Mouse (Mus musculus): Measurements from ENCODE around the gene Man2a1. TPM values are rescaled to one million over a fixed set of nuclear protein-coding genes. Genes with fewer than 3 reads are reported as not detected.
A peak's percentile ranks its signal among the peaks of the same experiment; 100 is the strongest.

The Man2a1 gene
- polyA plus RNA-seq, 1 experiment from 2014 or later: 54.9 TPM

DNA sequence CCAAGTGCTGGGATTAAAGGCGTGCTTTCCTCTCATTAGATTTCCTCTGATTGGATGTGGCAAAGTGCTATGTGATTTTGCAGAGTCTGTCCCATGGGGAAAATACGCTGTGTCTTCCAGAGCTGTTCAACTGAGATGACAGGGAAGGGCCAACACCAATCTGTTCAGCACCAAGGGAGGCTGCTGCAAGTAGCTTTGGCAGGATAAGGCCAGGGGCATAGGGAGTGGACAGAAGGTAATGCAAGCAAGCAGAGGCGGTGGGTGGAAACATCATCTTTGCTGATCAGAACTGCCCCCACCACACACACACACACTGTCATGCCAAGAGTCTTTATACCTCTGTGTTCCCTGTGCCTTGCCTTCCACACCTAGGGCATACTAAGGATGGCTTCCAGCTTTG, 124.7 kb downstream of the Man2a1 start:
- DNase-seq (ENCODE audit: low read depth, low spot score): no peak
- POLR2A ChIA-PET: interaction anchor here (0.8 kb wide), 1 partner anchor 944 kb away, joined by 5 read pairs; no protein-coding TSS in a partner anchor
- no peak for TF ChIP-seq CTCF (IDR thresholded peaks at IDR 0.05)
- CTCF ChIA-PET: interaction anchor here (1.3 kb wide), 1 partner anchor 8 kb away, joined by 3 read pairs; no protein-coding TSS in a partner anchor
- no peaks in the 10 kb centered on the region for H3K27me3 ChIP-seq
- in situ Hi-C loops (cut with MboI; ENCODE audit: low pct_unique_long_range_greater_than_20kb): no loop called here
- ATAC-seq: no peak

DNA sequence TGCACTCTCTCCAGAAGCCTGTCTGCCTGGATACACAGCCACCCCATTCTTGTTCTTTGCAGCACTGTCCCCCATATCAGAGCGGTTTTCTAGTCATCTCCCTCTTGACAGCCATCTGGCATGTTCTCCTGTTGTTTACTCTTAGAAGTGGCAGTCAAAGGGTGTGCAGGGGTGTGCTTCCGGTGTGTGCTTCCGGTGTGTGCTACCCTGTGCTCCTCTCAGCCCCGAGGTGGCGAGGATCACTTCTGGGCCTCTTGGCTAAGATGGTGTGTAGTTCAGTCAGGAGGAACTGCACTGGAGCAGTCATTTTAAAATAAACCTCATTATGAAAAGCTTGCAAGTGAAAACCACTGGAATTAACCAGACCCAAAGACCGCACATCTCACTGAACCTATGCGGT, 125.5 kb downstream of the Man2a1 start:
- in situ Hi-C loops (cut with MboI; ENCODE audit: low pct_unique_long_range_greater_than_20kb): no loop called here
- no peak for TF ChIP-seq CTCF (IDR thresholded peaks at IDR 0.05)
- no peaks in the 10 kb centered on the region for H3K27me3 ChIP-seq
- ATAC-seq: no peak
- CTCF ChIA-PET: interaction anchor here (1.3 kb wide), 1 partner anchor 9 kb away, joined by 3 read pairs; no protein-coding TSS in a partner anchor
- no peak for DNase-seq (ENCODE audit: low read depth, low spot score)
- POLR2A ChIA-PET: no interaction called here

DNA sequence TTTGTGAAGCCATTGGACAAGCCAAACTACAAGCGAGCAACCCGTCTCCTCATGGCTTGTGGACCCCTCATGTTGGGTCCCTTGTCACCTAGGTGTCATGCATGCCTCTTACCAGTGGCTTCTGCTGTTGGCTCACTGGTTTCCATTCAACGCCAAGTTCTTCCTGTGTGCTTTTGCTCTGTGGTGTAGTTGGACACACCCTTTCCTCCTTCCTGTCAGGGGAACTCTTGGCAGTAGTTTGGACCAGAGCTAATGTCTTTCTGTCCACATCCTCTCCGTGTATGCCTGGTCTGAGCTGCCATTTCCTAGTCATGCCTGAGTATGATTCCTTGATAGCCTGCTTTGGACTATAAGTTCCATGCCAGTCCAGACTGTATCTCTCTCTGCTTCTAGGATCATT, 135.0 kb downstream of the Man2a1 start:
- no peaks in the 10 kb centered on the region for H3K27me3 ChIP-seq
- ChIA-PET CTCF (no interaction called here), POLR2A (interaction anchor here (0.6 kb wide), 2 partner anchors 309 to 651 kb away, joined by 3 read pairs; no protein-coding TSS in a partner anchor)
- TF ChIP-seq CTCF (IDR thresholded peaks at IDR 0.05): no peak
- in situ Hi-C loops (cut with MboI; ENCODE audit: low pct_unique_long_range_greater_than_20kb): no loop called here
- DNase-seq (ENCODE audit: low read depth, low spot score): no peak
- ATAC-seq: no peak

DNA sequence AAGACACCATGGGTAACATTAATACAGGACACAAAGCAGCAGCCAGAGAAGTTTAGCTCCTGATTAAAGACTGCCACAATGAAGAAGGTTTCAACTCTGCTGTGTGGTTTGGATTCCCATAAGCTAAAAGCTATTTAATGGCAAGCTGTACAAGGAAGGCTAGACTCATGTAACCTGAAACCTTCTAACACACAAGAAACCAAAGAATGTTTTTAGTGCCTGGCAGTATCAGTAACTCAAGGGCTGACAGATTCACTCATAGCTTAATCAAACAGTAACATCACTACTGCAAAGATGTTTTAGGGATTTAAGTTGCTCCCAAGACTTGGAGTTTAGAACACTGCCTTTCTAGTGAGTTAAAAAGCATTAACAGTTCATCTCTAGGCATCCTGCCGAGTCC, 137.4 kb downstream of the Man2a1 start:
- no peak for TF ChIP-seq CTCF (IDR thresholded peaks at IDR 0.05)
- ATAC-seq: no peak

DNA sequence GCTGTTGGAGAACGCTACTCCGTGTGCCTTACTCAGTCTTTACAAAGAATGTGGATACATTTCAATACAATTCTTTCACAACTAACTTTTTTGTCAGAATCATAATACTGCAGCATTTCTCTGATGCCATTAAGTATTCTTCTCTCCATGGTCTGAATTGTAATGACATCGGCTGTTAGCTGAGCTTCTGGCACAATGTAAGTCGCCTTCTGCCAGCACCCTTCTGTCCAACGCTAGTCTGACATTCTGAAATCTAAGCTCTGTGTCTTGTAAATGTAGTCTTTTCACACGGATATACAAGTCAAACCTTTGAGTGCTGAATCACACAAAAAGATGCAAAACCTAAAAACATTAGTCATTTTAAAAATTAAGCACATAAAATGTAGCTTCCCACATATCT, 138.6 kb downstream of the Man2a1 start:
- TF ChIP-seq CTCF (IDR thresholded peaks at IDR 0.05): no peak
- H3K27me3 ChIP-seq: no peaks in the 10 kb centered on the region
- ATAC-seq: no peak
- CTCF ChIA-PET: interaction anchor here (1.0 kb wide), 1 partner anchor 19 kb away, joined by 3 read pairs; no protein-coding TSS in a partner anchor
- POLR2A ChIA-PET: no interaction called here
- DNase-seq (ENCODE audit: low read depth, low spot score): no peak
- in situ Hi-C loops (cut with MboI; ENCODE audit: low pct_unique_long_range_greater_than_20kb): no loop called here

More for the DNA sequence above, 137.4 kb downstream of the Man2a1 start:
- ChIA-PET CTCF (no interaction called here), POLR2A (no interaction called here)
- no peaks in the 10 kb centered on the region for H3K27me3 ChIP-seq
- no peak for DNase-seq (ENCODE audit: low read depth, low spot score)
- in situ Hi-C loops (cut with MboI; ENCODE audit: low pct_unique_long_range_greater_than_20kb): no loop called here

DNA sequence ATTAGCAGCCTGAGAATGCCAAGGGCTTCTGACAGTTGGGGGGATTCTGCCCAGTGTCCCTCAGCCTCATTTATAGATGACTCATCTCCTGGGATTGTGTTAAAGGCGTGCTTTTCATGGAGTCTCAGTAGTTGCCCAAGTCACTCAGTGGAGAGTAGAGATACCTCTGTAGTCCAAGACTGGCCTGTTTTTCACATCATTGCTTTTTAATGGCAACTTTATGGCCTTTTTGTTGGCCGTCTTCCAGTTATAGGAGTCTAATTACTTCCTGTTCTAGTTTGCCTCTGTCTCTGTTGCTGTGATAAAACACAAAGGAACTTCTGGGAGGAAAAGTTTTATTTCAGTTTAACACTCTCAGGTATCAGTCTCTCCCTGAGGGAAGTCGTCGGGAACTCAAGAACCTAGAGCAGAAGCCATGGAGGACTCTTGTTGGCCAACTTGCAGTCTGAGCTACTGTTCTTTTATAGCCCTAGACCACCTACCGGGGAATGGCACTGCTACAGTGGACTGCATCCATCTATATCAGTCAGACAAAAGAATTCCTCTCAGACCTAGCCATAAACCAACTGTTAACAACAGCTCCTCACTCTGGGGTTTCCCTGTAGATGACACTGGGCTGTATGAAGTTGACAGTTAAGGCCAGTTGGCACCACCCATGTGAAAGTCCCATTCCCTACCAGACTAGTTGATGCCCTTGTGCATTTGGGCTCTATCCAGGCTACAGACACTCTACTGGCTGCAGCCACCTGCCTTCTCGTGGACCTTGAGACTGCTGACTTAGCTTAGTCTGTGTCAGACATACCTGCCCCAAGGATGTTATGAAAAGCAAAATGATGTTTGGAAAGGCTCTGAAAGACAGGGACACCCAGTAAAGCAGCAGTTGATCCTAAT, 142.4 kb downstream of the Man2a1 start:
- peak; percentile 86 for ATAC-seq
- no peaks in the 10 kb centered on the region for H3K27me3 ChIP-seq
- no peak for TF ChIP-seq CTCF (IDR thresholded peaks at IDR 0.05)
- ChIA-PET CTCF (interaction anchor here (1.0 kb wide), 1 partner anchor 22 kb away, joined by 5 read pairs; no protein-coding TSS in a partner anchor), POLR2A (no interaction called here)
- in situ Hi-C loops (cut with MboI; ENCODE audit: low pct_unique_long_range_greater_than_20kb): no loop called here
- DNase-seq (ENCODE audit: low read depth, low spot score): peak; percentile 19

DNA sequence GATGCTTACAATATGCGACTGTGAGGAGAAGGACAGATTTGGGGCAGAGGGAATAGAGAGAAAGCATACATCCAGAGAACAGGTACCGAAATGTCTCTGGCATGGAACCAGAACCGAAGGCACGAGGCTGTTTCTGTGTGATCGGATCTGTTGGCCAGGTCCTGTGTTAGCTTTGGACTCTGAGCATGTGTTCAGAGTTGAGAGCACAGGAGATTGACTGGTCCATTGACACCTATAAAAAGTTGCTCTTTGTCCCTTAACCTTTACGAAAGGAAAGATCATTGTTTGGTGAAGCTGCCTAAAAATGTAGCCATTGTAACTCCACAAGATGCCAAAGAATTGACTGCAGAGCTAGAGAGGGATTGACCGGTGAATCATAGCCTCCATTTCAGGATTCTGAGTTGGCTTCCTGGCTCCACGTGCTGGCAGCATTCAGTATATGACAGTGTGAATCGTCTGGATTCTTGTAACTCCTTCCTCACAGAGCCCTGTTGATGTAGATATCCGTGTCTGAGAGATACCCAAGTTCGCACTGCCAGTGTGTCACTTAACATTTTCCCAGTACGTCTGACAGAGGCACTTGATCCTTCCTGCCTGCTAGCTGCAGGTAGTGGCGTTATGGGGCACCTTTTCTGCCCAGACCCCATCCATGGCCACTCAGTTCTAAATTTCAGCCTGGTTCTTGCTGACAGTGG, 143.2 kb downstream of the Man2a1 start:
- ChIA-PET CTCF (interaction anchor here (1.0 kb wide), 1 partner anchor 22 kb away, joined by 5 read pairs; no protein-coding TSS in a partner anchor), POLR2A (interaction anchor here (0.5 kb wide), 1 partner anchor 178 kb away, joined by 4 read pairs; no protein-coding TSS in a partner anchor)
- no peak for TF ChIP-seq CTCF (IDR thresholded peaks at IDR 0.05)
- ATAC-seq: no peak
- no peak for DNase-seq (ENCODE audit: low read depth, low spot score)
- no peaks in the 10 kb centered on the region for H3K27me3 ChIP-seq
- in situ Hi-C loops (cut with MboI; ENCODE audit: low pct_unique_long_range_greater_than_20kb): no loop called here

DNA sequence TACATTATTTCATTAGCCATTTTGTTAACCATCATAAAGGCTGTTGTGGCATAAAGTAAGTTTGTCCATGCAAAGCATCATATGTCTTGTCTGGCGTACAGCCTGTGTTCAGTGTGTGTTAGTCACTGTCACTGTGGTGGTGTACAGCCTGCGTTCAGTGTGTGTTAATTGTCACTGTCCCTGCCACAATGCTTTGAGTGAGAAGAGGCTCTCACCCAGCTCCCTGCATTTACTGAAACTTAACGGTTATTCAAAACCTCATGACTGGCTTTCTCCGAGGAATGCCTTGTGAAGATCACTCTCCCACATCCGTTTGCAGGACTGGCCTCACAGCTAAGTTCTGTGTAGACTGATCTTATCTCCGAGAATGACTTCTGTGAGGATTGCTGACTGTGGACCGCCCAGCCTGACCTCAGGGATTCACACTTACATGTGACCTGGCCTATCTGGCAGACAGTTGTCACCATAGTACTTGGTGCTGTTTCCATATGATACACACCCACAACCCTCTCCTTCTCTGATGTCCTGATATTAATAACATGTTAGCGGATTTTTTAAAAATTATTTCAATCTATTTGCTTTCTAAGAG, 146.2 kb downstream of the Man2a1 start:
- no peak for TF ChIP-seq CTCF (IDR thresholded peaks at IDR 0.05)
- in situ Hi-C loops (cut with MboI; ENCODE audit: low pct_unique_long_range_greater_than_20kb): no loop called here
- POLR2A ChIA-PET: no interaction called here
- H3K27me3 ChIP-seq: no peaks in the 10 kb centered on the region
- no peak for DNase-seq (ENCODE audit: low read depth, low spot score)
- no peak for ATAC-seq
- CTCF ChIA-PET: no interaction called here

DNA sequence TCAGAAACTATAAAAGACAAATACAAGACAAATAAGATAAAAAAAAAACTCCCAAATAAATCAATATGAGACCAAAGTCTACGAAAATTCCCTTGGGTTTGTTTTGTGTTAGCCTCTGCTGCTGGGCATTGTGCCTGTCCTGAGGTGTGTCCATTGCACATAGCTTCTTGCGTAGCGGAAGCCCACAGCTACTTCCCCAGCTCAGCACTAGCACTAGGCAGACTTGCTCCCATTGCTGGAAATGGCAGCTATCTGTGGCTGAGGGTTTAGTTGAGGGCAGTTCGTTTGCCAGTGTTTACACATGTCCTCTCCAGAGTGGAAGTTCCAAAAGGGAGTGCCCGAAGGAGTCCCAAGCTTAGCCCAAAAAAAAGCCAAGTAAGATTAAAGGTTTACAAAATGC, 146.9 kb downstream of the Man2a1 start:
- in situ Hi-C loops (cut with MboI; ENCODE audit: low pct_unique_long_range_greater_than_20kb): no loop called here
- TF ChIP-seq CTCF (IDR thresholded peaks at IDR 0.05): no peak
- no peak for DNase-seq (ENCODE audit: low read depth, low spot score)
- POLR2A ChIA-PET: no interaction called here
- H3K27me3 ChIP-seq: no peaks in the 10 kb centered on the region
- ATAC-seq: no peak
- CTCF ChIA-PET: no interaction called here

DNA sequence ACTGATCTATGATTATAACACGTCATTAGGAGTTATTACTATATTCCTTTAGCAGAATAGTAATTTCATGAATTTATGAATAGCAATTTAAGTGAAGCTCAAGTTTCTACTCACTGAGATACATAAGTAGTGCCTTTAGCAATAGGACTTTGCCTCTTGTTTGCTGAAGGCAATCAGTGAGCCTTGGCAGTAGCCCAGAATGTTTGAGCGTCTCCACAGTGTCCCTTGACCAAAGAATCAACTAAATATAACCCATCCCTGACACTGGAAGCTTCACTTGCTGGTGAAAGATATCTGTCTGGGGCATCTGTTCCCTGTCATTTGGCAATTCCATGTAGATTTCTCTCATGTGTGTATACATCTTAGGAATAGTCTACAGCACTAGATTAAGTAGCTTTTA, 147.6 kb downstream of the Man2a1 start:
- ChIA-PET POLR2A (no interaction called here), CTCF (no interaction called here)
- ATAC-seq (no peak), DNase-seq (ENCODE audit: low read depth, low spot score) (no peak)
- H3K27me3 ChIP-seq: no peaks in the 10 kb centered on the region
- no peak for TF ChIP-seq CTCF (IDR thresholded peaks at IDR 0.05)
- in situ Hi-C loops (cut with MboI; ENCODE audit: low pct_unique_long_range_greater_than_20kb): no loop called here
